1 mouse cellular context compared by ENCODE assay signal in the genomic region with DNA sequence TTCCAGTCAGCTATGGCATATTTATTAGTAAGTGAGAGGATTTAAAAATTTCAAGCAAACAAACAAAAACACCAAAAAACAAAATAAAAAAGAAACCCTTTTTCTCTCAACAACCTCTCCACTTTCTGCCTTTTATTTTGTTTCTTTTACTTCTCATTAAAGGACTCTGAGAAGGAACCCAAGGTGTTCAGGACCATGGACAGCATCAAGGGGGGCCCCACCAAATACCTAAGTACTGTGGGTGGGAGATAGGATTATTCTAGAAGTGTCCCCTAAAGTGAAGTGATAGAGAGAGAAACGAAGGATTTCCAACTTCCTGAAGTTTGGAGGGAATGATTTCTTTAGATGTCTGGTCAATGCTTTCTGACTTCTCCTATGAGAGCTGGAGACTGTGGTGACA.
TF ChIP-seq lines count a peak whose summit lies in the region.

No protein-coding gene starts in this region.

TF ChIP-seq in MEL, 35 proteins besides CTCF, POLR2A, EP300 and RAD21:
- TF ChIP-seq GATA1 (IDR thresholded peaks at IDR 0.05; ENCODE audit: low read depth, low read length) (no peak), MXI1 (IDR thresholded peaks at IDR 0.05; ENCODE audit: low read depth, low read length) (no peak), ZMIZ1 (IDR thresholded peaks at IDR 0.05; ENCODE audit: low read depth, low read length) (no peak), TBP (IDR thresholded peaks at IDR 0.05; ENCODE audit: low read depth, low read length) (no peak), JUND (IDR thresholded peaks at IDR 0.05; ENCODE audit: low read depth, low read length) (no peak), BHLHE40 (IDR thresholded peaks at IDR 0.05; ENCODE audit: borderline replicate concordance, low read depth, low read length) (no peak), ETS1 (IDR thresholded peaks at IDR 0.05; ENCODE audit: low read depth, low read length) (no peak), POLR2AphosphoS5 (IDR thresholded peaks at IDR 0.05; ENCODE audit: borderline replicate concordance, low read depth, low read length) (no peak), MYC (IDR thresholded peaks at IDR 0.05; ENCODE audit: low read depth, low read length) (no peak), HCFC1 (IDR thresholded peaks at IDR 0.05; ENCODE audit: low read depth, low read length) (no peak), ZNF384 (IDR thresholded peaks at IDR 0.05; ENCODE audit: low read depth, low read length) (no peak), MAX (IDR thresholded peaks at IDR 0.05; ENCODE audit: low read length) (no peak), POLR2AphosphoS2 (IDR thresholded peaks at IDR 0.05; ENCODE audit: low read length) (no peak), TCF12 (IDR thresholded peaks at IDR 0.05; ENCODE audit: low read depth, low read length) (no peak), CHD1 (IDR thresholded peaks at IDR 0.05; ENCODE audit: low read depth, low read length) (no peak), RCOR1 (IDR thresholded peaks at IDR 0.05; ENCODE audit: low read depth, low read length) (no peak), GABPA (IDR thresholded peaks at IDR 0.05; ENCODE audit: low read depth, low read length) (no peak), UBTF (IDR thresholded peaks at IDR 0.05; ENCODE audit: borderline replicate concordance, insufficient read depth, low read depth, low read length) (no peak), NRF1 (IDR thresholded peaks at IDR 0.05; ENCODE audit: insufficient read depth, low read depth, low read length, poor library complexity, severe bottlenecking) (no peak), CHD2 (IDR thresholded peaks at IDR 0.05; ENCODE audit: low read length) (no peak)
